Mouse (Mus musculus) stomach, embryonic 15.5 days (tissue): ENCODE measurements around the gene Sfn. TPM values are rescaled to one million over a fixed set of nuclear protein-coding genes. Genes with fewer than 3 reads are reported as not detected.
"Not testable (repeated sequence)": the region's sequence is repeated elsewhere in the genome, so short reads cannot be mapped to it uniquely, and the experiment has no call there.

Experiments
- ATAC-seq: fragments of 200-750 bp; cut with Nextera tagmentation; 2 replicates; pipeline ENCODE4 v1.8.0; 2017; ENCODE audit warnings: low read depth, moderate number of reproducible peaks, moderate TSS enrichment; ENCODE audit not compliant: insufficient read depth, low FRiP score
- H3K27ac ChIP-seq: fragments of 300-500 bp; sonication (generic); 2 replicates; pipeline ENCODE4 v1.5.1; 2015; ENCODE audit warnings: mild to moderate bottlenecking, inconsistent platforms
- H3K27me3 ChIP-seq: fragments of 300-500 bp; sonication (generic); replicated peaks from 2 replicates; pipeline ENCODE4 v1.6.1; 2015; ENCODE audit warnings: inconsistent platforms
- H3K36me3 ChIP-seq: fragments of 300-500 bp; sonication (generic); 2 replicates; pipeline ENCODE4 v1.6.1; 2015; ENCODE audit warnings: inconsistent platforms
- H3K4me1 ChIP-seq: fragments of 300-500 bp; sonication (generic); 2 replicates; pipeline ENCODE4 v1.6.1; 2015; ENCODE audit warnings: inconsistent platforms
- H3K4me2 ChIP-seq: fragments of 300-500 bp; sonication (generic); 2 replicates; pipeline ENCODE4 v1.6.1; 2015; ENCODE audit warnings: mild to moderate bottlenecking, inconsistent platforms
- H3K4me3 ChIP-seq: fragments of 300-500 bp; sonication (generic); replicated peaks from 2 replicates; pipeline ENCODE4 v1.5.1; 2015; ENCODE audit warnings: inconsistent platforms
- H3K9ac ChIP-seq: fragments of 300-500 bp; sonication (generic); 2 replicates; pipeline ENCODE4 v1.6.1; 2015; ENCODE audit warnings: inconsistent platforms
- H3K9me3 ChIP-seq: fragments of 300-500 bp; sonication (generic); 2 replicates; pipeline ENCODE4 v1.6.1; 2016; ENCODE audit warnings: inconsistent platforms
- WGBS: fragments of 180-500 bp; shearing (Covaris S2); methylation state at CpG from one replicate; pipeline ENCODE4 v1.1.7; 2015; 5-methylcytosine and 5-hydroxymethylcytosine counted together
- polyA plus RNA-seq: library from polyadenylated mRNA; unstranded; fragments of >200 nt; fragmentation: Nextera tagmentation; extraction: Ambion mirVana; gene quantifications from 2 replicates; pipeline ENCODE4 v1.2.1, GENCODE M21; 2015

Sfn gene
- polyA plus RNA-seq = 138 and 228 TPM in 2 replicates

DNA sequence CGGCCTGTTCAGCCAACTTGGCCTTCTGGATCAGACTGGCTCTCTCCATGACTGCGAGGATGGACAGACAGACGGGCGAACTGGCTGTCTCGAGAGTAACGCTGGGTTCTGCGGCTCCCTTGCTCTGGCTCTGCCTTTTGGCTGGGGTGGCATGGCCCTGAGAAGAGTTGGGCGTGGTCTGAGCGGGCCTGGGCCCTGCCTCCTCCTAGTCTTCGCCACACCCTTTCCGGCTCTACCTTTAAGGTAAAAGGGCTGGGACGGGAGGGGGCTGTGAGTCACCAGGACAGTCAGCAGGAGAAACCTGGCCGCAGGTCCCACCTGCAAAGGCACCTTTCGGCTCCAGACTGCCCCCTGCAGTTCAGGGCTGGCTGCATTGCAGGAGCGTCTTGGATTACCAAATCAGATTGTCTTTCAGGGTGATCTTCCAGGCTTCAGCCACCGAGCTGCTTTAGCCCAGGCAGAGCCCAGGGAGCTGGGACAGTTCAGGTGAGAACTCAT, at the start of gene Sfn:
TSS of gene Sfn (minus strand) at position 448 of the 498 bp plus-strand sequence.
- 0 out of 2 replicates have a peak within 1 kb of the TSS, but pooled peaks have one; percentile 22 for H3K9ac ChIP-seq
- no peaks in the 10 kb centered on the region for H3K9me3 ChIP-seq
- H3K27me3 ChIP-seq = peaks cover 15% of the 10 kb centered on the region
- H3K36me3 ChIP-seq = no peaks in the 10 kb centered on the region
- peaks cover 23% of the 10 kb centered on the region for H3K4me1 ChIP-seq
- H3K4me2 ChIP-seq = peak within 1 kb of the TSS; percentile 44
- peak within 1 kb of the TSS; percentile 38 for H3K4me3 ChIP-seq
- H3K27ac ChIP-seq = peak within 1 kb of the TSS; percentile 81
- 3% methylated on average over 16 of the region's 16 CpGs for WGBS
- ATAC-seq = peak; percentile 67

DNA sequence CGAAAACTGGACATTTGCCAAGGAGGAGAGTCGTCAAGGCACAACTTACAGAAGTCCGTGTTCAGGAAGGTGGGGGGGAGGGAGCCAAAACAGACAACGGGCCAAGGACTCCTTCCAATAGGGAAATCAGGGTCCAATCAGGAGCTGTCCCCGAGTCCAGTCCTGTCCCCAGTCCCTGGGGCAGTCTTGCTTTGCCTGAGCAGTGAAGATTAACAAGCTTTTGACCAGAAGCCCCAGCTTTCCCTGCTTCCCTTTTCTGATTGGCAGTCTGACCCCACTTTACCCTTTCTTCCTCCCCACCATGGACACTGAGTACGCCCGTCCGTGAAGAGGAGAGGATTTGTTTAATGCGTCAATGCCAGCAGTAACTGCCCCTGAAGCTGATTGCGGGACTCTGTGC, 49.5 kb upstream of the Sfn start:
- no peak overlapping the region for H3K9ac ChIP-seq
- 35% methylated on average over 10 of the region's 10 CpGs for WGBS
- no peaks in the 10 kb centered on the region for H3K36me3 ChIP-seq
- no peak overlapping the region for H3K4me2 ChIP-seq
- H3K4me3 ChIP-seq = no peak overlapping the region
- H3K27ac ChIP-seq = no peak overlapping the region
- no peaks in the 10 kb centered on the region for H3K9me3 ChIP-seq
- ATAC-seq = no peak
- H3K27me3 ChIP-seq = no peaks in the 10 kb centered on the region
- H3K4me1 ChIP-seq = peaks cover 4% of the 10 kb centered on the region; the same call in 1 of the 2 replicates

DNA sequence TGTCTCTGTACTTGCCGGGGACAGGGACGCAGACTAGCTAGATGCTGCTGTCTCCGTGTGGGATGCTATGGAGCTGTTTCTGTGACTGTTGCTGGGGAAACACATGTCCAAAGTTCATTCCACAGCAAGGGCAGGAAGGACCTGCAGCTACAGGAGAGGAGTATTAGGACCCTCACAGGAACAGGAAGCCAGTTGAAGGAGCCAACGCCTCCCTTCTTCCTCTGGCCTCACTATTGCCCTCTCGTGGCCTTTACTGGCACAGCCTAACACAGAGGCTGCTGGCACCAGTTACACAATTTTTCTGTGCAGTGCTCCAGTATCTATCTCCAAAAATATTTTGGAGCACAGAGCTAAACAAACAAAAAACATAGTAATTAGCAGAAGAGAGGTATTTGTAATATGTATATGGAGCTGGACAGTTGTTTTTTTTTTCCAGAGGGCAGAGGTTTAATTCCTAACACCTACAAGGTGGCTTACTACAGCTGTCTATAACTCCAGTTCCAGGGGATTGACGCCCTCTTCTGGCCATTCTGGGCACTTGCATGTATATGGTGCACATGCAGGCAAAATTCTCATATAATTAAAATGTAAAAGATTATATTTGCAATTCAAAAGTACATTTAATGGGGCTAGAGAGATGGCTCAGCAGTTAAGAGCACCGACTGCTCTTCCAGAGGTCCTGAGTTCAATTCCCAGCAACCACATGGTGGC, 48.2 kb upstream of the Sfn start, which contains the start of gene Zdhhc18:
TSS of gene Zdhhc18 (minus strand) at position 166 of the 711 bp plus-strand sequence.
- H3K9ac ChIP-seq = no peak within 1 kb of the TSS
- H3K4me1 ChIP-seq = peaks cover 4% of the 10 kb centered on the region; the same call in 1 of the 2 replicates
- no peaks in the 10 kb centered on the region for H3K27me3 ChIP-seq
- H3K36me3 ChIP-seq = no peaks in the 10 kb centered on the region
- peak within 1 kb of the TSS; percentile 31; the same call in 1 of the 2 replicates for H3K27ac ChIP-seq
- no peaks in the 10 kb centered on the region for H3K9me3 ChIP-seq
- peak within 1 kb of the TSS; percentile 37 for H3K4me2 ChIP-seq
- H3K4me3 ChIP-seq = peak within 1 kb of the TSS; percentile 21
- WGBS = 34% methylated on average over 7 of the region's 7 CpGs
- no peak for ATAC-seq

DNA sequence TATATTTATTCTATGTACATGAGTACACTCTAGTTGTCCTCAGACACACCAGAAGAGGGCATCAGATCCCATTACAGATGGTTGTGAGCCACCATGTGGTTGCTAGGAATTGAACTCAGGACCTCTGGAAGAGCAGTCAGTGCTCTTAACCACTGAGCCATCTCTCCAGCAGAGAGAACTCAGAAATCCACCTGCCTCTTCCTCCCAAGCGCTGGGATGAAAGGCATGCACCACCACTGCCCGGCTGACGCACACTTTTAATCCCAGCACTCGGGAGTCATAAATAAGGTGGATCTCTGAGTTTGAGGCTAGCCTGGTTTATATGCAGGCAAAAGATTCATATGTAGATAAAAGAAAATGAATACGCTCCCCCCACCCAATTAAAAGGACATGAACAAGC, 47.5 kb upstream of the Sfn start:
- ATAC-seq, H3K9ac ChIP-seq, H3K4me1 ChIP-seq, H3K36me3 ChIP-seq, H3K9me3 ChIP-seq, H3K27me3 ChIP-seq: not testable (repeated sequence)
- Histone ChIP-seq H3K4me3 (peak overlapping the region; percentile 21), H3K4me2 (peak overlapping the region; percentile 37; the same call in 1 of the 2 replicates), H3K27ac (0 out of 2 replicates have a peak overlapping the region, but pooled peaks have one; percentile 31)
- WGBS = 81% methylated on average over 5 of the region's 5 CpGs

DNA sequence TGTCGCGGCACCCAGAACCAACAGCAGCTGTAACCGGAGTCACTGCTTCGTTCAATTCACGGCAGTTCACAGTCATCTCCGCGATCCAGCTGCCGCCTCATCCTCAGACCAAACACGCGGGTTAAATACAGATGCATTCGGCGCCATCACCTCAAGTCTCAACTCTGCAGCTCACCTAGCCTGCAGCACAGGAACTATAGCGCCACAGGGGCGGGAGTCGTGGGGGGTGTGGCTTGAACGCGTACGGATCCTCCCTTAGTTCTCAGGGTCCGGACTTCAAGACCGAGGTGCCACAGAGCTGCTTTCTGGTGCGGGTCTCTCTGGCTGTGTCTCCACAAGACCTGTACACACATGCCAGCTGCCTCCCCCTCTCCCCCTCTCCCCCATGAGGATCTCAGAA, 43.7 kb upstream of the Sfn start:
- no peaks in the 10 kb centered on the region for H3K27me3 ChIP-seq
- 41% methylated on average over 21 of the region's 21 CpGs for WGBS
- no peaks in the 10 kb centered on the region for H3K4me1 ChIP-seq
- no peaks in the 10 kb centered on the region for H3K9me3 ChIP-seq
- 0 out of 2 replicates have a peak overlapping the region, but pooled peaks have one; percentile 6 for H3K4me2 ChIP-seq
- no peak overlapping the region for H3K9ac ChIP-seq
- ATAC-seq = no peak
- no peaks in the 10 kb centered on the region for H3K36me3 ChIP-seq
- H3K4me3 ChIP-seq = no peak overlapping the region
- no peak overlapping the region for H3K27ac ChIP-seq

DNA sequence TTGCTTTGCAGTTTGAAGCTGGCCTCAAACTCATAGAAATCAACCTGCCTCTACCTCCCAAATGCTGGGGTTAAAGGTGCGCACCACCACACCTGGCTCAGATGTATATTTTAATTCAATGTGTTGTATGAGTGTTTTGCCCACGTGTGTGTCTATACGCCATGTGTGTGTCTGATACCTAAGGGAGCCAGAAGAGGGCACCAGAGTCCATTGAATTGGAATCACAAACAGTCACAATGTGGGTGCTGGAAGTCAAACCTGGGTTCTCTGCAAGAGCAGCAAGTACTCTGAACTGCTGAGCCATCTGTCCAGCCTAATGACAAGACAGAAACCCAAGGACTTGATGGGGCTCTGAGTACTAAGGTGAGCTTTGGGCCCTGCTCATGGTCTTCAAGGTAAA, 43.2 kb upstream of the Sfn start:
- Histone ChIP-seq H3K4me2 (no peak overlapping the region), H3K27ac (no peak overlapping the region), H3K9ac (no peak overlapping the region), H3K4me1 (no peaks in the 10 kb centered on the region), H3K9me3 (no peaks in the 10 kb centered on the region), H3K4me3 (no peak overlapping the region), H3K27me3 (no peaks in the 10 kb centered on the region), H3K36me3 (no peaks in the 10 kb centered on the region)
- no peak for ATAC-seq
- 84% methylated on average over 3 of the region's 3 CpGs for whole genome bisulfite sequencing

DNA sequence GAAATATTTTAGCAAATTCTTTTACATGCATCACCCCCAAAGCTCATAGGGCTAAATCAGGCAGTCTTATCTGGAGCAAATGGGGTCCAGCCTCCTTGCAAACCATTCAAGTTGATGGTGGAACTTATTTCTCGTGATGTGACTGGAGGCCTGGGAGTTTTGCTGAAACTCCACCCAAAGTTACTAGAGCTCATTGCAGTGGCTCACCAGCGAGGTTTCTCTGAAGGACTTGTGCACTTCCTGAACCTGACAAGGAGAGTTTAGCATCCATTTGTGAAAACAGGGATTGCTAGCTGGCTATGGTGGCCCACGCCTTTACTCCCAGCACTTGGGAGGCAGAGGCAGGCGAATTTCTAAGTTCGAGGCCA, 32.1 kb upstream of the Sfn start:
- Histone ChIP-seq H3K4me3 (0 out of 2 replicates have a peak overlapping the region, but pooled peaks have one; percentile 57), H3K9me3 (no peaks in the 10 kb centered on the region), H3K27me3 (no peaks in the 10 kb centered on the region), H3K4me1 (peaks cover 21% of the 10 kb centered on the region), H3K27ac (no peak overlapping the region), H3K36me3 (no peaks in the 10 kb centered on the region), H3K9ac (no peak overlapping the region), H3K4me2 (no peak overlapping the region; the same call in 1 of the 2 replicates)
- ATAC-seq = no peak
- WGBS = 77% methylated on average over 5 of the region's 5 CpGs

DNA sequence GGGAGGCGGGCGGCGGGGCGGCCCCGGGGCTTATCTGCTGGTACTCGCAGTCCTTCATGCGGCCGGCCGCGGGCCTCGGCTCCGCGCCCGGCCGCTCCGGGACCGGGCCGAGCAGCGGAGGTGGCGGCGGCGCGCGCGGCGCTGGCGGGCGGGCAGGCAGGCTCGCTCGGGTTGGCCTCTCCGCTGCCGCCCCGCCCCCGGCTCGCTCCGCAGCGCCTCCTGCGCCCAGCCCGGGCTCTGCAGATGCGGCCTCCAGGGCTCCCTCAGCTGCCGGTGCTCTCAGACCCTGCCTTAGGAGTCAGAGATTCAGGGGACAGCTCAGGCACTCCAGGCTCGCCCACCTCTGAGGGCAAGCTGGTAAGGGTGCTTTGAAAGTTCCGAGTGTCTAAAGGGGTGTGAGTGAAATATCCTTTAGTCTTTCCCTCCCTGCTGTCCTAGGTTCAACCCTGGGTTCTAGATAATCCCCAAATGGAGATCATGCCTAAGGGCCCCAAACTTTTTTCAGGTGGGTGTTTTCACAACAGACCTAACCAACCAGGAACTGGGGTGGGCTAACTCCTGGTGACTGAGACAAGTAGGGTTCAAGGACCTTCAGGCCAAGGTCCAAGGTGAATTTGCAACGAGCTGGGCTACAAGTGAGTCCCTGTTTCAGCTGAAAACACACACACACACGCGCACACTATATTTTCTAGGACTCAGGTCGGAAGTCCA, 31.5 kb upstream of the Sfn start:
- Histone ChIP-seq H3K4me2 (peak overlapping the region; percentile 96), H3K27ac (peak overlapping the region; percentile 65; the same call in 1 of the 2 replicates), H3K36me3 (no peaks in the 10 kb centered on the region), H3K9ac (peak overlapping the region; percentile 85), H3K27me3 (no peaks in the 10 kb centered on the region), H3K4me3 (peak overlapping the region; percentile 57), H3K4me1 (peaks cover 21% of the 10 kb centered on the region), H3K9me3 (no peaks in the 10 kb centered on the region)
- ATAC-seq = peak; percentile 89
- WGBS = 14% methylated on average over 24 of the region's 47 CpGs

DNA sequence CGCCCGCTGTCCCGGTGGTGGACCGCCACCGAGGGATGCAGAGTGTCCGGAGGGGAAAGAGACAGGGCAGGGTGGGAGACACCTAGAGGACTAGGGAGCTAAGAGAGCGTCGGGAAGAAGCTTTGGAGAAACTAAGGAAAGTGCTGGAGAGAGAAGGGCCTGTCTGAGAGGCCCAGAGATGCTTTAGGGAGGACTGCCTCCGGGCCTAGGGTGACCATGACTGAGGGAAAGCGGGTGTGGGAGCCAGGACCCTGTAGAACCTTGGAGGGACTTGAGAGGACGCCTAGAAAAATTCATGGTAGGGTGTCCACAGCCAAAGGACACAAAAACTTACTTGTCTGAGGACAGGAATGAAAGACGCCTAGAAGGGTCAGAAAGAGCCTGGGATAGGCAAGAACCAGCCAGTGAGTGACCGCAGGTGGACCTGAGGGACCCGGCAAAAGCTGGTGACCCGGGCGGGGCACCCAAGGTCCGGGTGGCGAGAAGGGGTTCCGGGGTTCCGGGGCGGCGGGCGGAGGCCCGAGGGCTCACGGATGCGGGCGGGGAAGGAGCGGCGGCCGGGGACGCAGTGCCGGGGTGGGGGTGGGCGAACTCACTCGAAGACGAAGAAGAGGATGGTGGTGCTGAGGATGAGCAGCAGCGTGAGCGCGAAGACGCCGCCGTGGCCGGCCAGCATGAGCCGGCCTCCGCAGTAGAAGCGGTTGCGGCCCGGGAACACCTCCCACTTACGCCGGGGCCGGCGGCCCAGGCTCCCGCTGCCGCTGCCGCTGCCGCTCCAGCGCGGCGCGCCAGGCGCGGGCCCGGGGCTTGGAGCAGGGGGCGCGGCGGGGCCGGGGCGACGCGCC, 30.7 kb upstream of the Sfn start:
- H3K4me2 ChIP-seq = peak overlapping the region; percentile 96
- H3K4me1 ChIP-seq = peaks cover 21% of the 10 kb centered on the region
- H3K36me3 ChIP-seq = no peaks in the 10 kb centered on the region
- no peaks in the 10 kb centered on the region for H3K27me3 ChIP-seq
- 3% methylated on average over 56 of the region's 69 CpGs for WGBS
- H3K9me3 ChIP-seq = no peaks in the 10 kb centered on the region
- H3K27ac ChIP-seq = peak overlapping the region; percentile 65; the same call in 1 of the 2 replicates
- peak overlapping the region; percentile 57 for H3K4me3 ChIP-seq
- H3K9ac ChIP-seq = peak overlapping the region; percentile 85
- peak; percentile 54 for ATAC-seq

DNA sequence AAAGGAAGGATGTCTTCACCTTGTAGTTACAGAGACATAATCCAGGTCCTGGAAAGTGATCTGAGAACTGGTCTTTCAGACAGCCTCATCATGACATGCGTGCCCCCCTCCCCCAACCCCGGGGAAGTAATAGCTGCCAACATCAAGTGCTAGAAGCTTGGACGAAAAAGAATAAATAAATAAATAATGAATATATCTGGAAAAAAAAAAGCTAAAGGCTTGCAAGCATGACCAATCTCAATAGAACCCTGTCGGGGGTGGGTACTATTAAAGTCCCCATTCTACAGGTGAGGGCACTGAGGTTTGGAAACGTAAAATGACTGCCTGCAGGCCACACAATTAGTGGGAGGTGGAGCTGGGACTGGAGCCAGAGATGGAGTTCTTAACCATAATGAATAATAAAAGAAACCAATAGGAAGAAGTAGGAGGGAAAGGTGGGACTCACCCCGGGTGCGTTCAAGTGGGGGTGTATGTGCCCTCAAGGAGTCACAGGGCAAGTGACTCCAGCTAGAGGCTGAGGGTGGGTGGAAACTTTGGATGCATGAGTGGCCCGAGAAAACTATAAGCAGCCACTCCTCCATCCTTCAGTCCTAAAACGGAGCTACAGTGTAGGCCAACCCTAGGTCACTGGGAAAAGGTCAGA, 29.9 kb upstream of the Sfn start:
- peaks cover 21% of the 10 kb centered on the region for H3K4me1 ChIP-seq
- H3K4me3 ChIP-seq = peak overlapping the region; percentile 57
- H3K27me3 ChIP-seq = no peaks in the 10 kb centered on the region
- WGBS = 41% methylated on average over 9 of the region's 9 CpGs
- H3K27ac ChIP-seq = 0 out of 2 replicates have a peak overlapping the region, but pooled peaks have one; percentile 65
- no peaks in the 10 kb centered on the region for H3K36me3 ChIP-seq
- peak overlapping the region; percentile 96 for H3K4me2 ChIP-seq
- H3K9me3 ChIP-seq = no peaks in the 10 kb centered on the region
- peak overlapping the region; percentile 85 for H3K9ac ChIP-seq
- no peak for ATAC-seq
